Mouse (Mus musculus) lung, adult 2 months (tissue): ENCODE data around the gene Gm7271. TPM values are rescaled to one million over a fixed set of nuclear protein-coding genes. Genes with fewer than 3 reads are reported as not detected.

Source experiments
- DNase-seq: peaks from one replicate; pipeline ENCODE4 v3.0.0; 2022
- H3K4me1 ChIP-seq: fragments of 200-500 bp; 2 replicates; pipeline ENCODE4 v1.6.1; 2011; ENCODE audit warnings: low read length; ENCODE audit not compliant: control insufficient read depth, insufficient read depth
- H3K4me3 ChIP-seq: fragments of 200-500 bp; replicated peaks from 2 replicates; pipeline ENCODE3; 2011; ENCODE audit warnings: low read depth, mild to moderate bottlenecking, control low read depth, low read length; ENCODE audit errors: extremely low read depth
- CTCF ChIP-seq: fragments of 200-500 bp; IDR thresholded peaks from 2 replicates; pipeline ENCODE4 v1.5.1; 2011; ENCODE audit warnings: mild to moderate bottlenecking, low read length, control low read depth; ENCODE audit not compliant: insufficient read depth
- POLR2A ChIP-seq: fragments of 200-500 bp; IDR thresholded peaks from 2 replicates; pipeline ENCODE4 v1.6.1; 2011; ENCODE audit warnings: low read depth, mild to moderate bottlenecking, control low read depth, low read length, borderline replicate concordance; ENCODE audit errors: extremely low read depth
- WGBS: fragments of 180-500 bp; shearing (Covaris S2); methylation state at CpG from one replicate; pipeline ENCODE4 v1.1.7; 2018; 5-methylcytosine and 5-hydroxymethylcytosine counted together
- polyA plus RNA-seq: library from polyadenylated mRNA; depleted of rRNA; stranded (reverse); fragments of >200 nt; gene quantifications from 2 replicates; pipeline ENCODE4 v1.2.3, GENCODE M21; 2012

Gene Gm7271
- polyA plus RNA-seq, 1 experiment: not detected

GRCm38 (mm10) chr5:76525066-76525465 is 41.2 kb downstream of the Gm7271 start:
- H3K4me3 ChIP-seq: no peak overlapping the region
- TF ChIP-seq POLR2A: no peak
- no peak for TF ChIP-seq CTCF
- 45% methylated on average over 4 of the region's 4 CpGs for WGBS
- no peaks in the 10 kb centered on the region; the same call in 1 of the 2 replicates for H3K4me1 ChIP-seq
- DNase-seq: no peak

GRCm38 (mm10) chr5:76525829-76526228 is 42.0 kb downstream of the Gm7271 start:
- TF ChIP-seq POLR2A (no peak), CTCF (no peak)
- WGBS: 42% methylated on average over 2 of the region's 2 CpGs
- DNase-seq: no peak
- no peaks in the 10 kb centered on the region; the same call in 1 of the 2 replicates for H3K4me1 ChIP-seq
- H3K4me3 ChIP-seq: no peak overlapping the region

GRCm38 (mm10) chr5:76529040-76529703 is 45.3 kb downstream of the Gm7271 start, which contains the start of gene Exoc1:
Gene Exoc1 (plus strand): TSS chr5:76529311.
- DNase-seq: peak; percentile 92
- H3K4me1 ChIP-seq: no peaks in the 10 kb centered on the region; the same call in 1 of the 2 replicates
- TF ChIP-seq CTCF (no peak), POLR2A (0 out of 2 replicates have a peak, but pooled peaks have one; percentile 28)
- peak within 1 kb of the TSS; percentile 87 for H3K4me3 ChIP-seq
- WGBS: 1% methylated on average over 39 of the region's 39 CpGs

GRCm38 (mm10) chr5:76529704-76530066 is 45.8 kb downstream of the Gm7271 start:
- peak overlapping the region; percentile 87 for H3K4me3 ChIP-seq
- DNase-seq: no peak
- TF ChIP-seq CTCF (no peak), POLR2A (no peak)
- H3K4me1 ChIP-seq: no peaks in the 10 kb centered on the region; the same call in 1 of the 2 replicates
- 6% methylated on average over 9 of the region's 9 CpGs for WGBS

- 76% methylated on average over 6 of the region's 6 CpGs for WGBS
These were observed 49.3 kb downstream of the Gm7271 start for GRCm38 (mm10) chr5:76533186-76533585.

GRCm38 (mm10) chr5:76536231-76536630 is 52.4 kb downstream of the Gm7271 start:
- no peak for DNase-seq
- TF ChIP-seq POLR2A: no peak
- no peak for TF ChIP-seq CTCF
- no peaks in the 10 kb centered on the region for H3K4me1 ChIP-seq
- 89% methylated on average over 1 of the region's 1 CpGs for WGBS
- H3K4me3 ChIP-seq: no peak overlapping the region

More at GRCm38 (mm10) chr5:76533186-76533585, 49.3 kb downstream of the Gm7271 start:
- DNase-seq: no peak
- Histone ChIP-seq H3K4me3 (no peak overlapping the region), H3K4me1 (no peaks in the 10 kb centered on the region; the same call in 1 of the 2 replicates)
- TF ChIP-seq CTCF: no peak

GRCm38 (mm10) chr5:76537578-76537977 is 53.7 kb downstream of the Gm7271 start:
- Histone ChIP-seq H3K4me3 (no peak overlapping the region), H3K4me1 (no peaks in the 10 kb centered on the region)
- whole genome bisulfite sequencing: 96% methylated on average over 10 of the region's 10 CpGs
- no peak for DNase-seq
- TF ChIP-seq POLR2A (no peak), CTCF (no peak)

- DNase-seq: no peak
- no peak for TF ChIP-seq POLR2A
- TF ChIP-seq CTCF: no peak
- Histone ChIP-seq H3K4me3 (no peak overlapping the region), H3K4me1 (no peaks in the 10 kb centered on the region)
- WGBS: 39% methylated on average over 8 of the region's 8 CpGs
These were observed 56.3 kb downstream of the Gm7271 start for GRCm38 (mm10) chr5:76540181-76540580.

- DNase-seq: no peak
- no peak for TF ChIP-seq POLR2A
- TF ChIP-seq CTCF: no peak
- no peak overlapping the region for H3K4me3 ChIP-seq
- H3K4me1 ChIP-seq: no peaks in the 10 kb centered on the region
These were observed 57.0 kb downstream of the Gm7271 start for GRCm38 (mm10) chr5:76540842-76541241.

GRCm38 (mm10) chr5:76543200-76543599 is 59.4 kb downstream of the Gm7271 start:
- WGBS: 81% methylated on average over 8 of the region's 8 CpGs
- TF ChIP-seq POLR2A (no peak), CTCF (no peak)
- DNase-seq: no peak

GRCm38 (mm10) chr5:76550426-76550825 is 66.6 kb downstream of the Gm7271 start:
- Histone ChIP-seq H3K4me3 (no peak overlapping the region), H3K4me1 (no peaks in the 10 kb centered on the region)
- no peak for DNase-seq
- WGBS: 75% methylated on average over 8 of the region's 8 CpGs
- no peak for TF ChIP-seq POLR2A
- no peak for TF ChIP-seq CTCF

More at GRCm38 (mm10) chr5:76543200-76543599, 59.4 kb downstream of the Gm7271 start:
- no peaks in the 10 kb centered on the region for H3K4me1 ChIP-seq
- H3K4me3 ChIP-seq: no peak overlapping the region
